Mouse (Mus musculus): Measurements from ENCODE around the gene Eif2d.

The Eif2d gene

DNA sequence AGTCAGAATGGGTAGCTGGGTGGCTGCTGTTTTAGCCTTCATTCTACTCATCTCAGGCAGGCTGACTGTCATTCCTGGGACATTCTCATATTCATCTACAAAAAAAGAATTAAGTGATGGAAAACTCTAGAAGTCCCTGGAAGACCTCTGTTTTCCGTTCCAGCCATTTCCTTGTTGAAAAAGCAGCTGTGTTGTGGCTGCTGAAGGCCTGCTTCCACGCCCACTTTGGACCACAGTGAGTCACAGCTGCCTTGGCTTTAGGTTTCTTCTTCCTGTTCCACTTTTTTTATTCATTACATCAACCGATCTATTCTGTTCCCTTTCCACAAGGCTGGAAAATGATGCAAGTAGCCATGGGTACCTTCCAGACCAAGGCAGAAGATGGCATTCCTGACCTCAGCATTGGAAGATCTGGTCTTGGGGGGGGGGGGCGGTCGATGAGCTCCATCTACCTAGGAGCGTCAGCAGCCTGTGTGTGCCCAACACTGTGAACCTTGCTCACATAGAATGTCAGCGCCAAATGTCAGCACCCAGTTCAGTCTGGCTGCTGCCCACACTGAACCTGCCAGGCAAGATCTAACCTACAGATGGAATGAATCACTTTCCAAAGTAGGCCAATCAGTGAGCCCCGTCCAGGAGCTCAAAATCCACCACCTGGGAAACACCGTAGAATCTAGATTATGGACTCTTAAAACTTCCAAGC is 31.4 kb downstream of the Eif2d start:
- DNase-seq (ENCODE audit: low read depth, low spot score): no peak

DNA sequence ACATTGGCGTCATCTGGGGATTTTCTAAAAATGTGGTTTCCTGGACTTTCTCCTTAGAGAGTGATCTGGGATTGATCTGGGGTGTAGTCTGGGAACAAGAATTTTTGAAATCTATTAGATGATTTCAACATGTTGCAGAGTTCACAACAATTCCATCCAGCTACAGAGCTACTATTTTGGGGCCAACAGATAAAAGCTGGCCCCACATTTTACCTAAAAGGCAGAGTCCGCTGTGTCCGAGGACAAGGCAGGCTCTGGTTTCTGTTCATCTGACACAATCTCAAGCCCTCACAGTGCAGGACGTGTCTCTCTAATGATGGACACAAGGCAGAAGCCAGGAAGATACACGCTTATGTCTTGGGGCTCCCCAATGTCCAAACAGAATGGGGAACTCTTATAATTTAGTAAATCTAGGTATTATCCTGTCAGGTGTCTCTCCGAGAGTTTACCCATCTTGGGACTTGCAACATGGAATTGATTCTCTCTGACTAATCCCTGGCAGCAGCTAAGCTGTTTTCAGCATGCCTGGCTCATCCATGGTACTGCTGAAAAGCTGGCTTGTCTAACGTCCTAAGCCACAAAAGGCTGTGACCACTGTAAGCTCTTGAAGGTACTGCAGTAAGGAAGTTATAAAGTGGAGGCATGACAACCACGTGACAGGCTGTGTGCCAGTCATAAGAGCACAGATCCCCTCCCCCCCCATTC is 32.1 kb downstream of the Eif2d start:
- DNase-seq (ENCODE audit: low read depth, low spot score): no peak

DNA sequence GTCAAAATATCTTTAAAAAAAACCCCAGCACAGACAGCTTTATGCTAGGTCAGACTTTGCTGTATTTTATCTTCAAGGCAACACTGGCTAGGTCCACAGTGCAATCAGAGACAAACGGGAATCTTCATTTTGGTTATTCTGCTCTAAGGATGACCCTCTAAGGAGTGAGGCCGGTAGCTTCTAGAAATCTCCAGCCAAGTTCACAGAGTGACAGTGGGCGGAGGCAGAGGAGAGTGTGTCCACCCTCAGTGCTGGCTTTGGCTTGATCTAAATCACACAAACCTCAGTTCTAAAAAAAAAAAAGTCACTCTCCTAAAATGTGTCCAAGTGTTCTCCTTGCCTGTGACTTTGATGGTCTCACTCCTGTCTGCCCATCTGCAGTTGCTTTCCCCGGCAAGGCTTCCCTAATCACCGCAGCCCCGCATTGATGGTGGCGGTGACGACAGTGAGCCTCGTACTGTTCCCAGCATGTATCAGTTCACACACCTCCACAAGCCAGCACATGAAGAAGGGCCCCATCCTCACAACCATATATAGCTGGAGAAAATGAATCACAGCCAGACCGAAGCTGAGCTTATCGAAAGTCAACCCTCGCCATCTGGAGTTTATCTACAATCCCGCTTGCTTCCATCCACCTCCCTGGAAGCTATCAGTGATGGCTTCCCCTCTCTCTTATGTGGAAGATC is 33.0 kb downstream of the Eif2d start:
- no peak for DNase-seq (ENCODE audit: low read depth, low spot score)

DNA sequence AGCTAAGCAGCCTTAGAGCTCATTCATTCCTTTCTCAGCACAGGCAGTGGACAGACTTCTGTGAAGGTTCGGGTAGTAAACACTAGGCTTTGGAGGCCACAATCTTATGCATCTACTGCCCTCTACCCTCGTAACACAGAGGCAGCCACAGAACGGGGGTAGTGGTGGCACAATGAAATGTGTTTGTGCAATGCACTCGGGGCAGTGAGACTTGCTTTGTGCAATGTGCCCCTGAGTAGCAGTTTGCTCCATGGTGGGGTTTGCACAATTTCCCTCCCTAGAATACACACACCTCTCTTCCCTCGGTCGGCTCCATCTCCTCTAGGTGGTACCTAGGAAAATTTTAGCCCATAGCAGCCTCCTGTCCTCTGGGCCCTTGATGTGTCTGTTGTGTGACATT is 34.0 kb downstream of the Eif2d start:
- no peak for DNase-seq (ENCODE audit: low read depth, low spot score)

DNA sequence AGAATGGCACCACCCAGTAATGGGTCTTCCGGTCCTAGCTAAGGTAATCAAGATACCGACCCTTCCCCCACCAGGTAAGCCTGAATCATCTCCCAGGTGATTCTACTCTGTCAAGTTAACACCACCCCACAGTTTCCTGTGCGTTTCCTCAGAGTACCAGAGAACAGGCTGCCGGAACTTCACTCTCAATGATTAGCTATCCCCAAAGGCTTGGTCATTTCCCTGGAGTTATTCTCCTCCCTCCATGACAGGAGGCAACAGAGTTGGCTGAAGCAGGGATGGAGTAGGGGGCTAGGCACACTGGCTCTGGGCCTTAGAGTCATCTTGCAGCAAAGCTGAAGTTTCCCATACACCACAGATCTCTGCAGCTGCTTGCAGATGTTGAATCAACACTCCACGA is 34.9 kb downstream of the Eif2d start:
- no peak for DNase-seq (ENCODE audit: low read depth, low spot score)

DNA sequence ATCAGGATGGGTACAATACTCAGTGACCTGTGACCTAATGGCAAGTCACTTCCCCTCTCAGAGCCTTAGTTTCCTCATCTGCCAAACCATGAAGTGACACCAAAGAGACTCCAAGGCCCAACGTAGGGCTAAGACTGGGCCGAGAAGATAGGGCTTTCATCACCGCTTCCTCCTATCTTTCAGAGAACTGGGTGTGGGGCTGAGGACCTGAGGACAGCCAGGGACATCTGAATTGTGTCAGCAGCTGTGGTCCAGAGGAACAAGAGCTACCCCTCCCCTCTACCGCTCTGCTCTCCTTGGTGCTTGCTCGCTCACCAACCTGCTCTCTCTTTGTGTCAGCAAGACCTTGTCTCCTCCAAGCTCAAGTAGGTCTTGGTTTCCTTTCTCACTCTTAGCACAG is 35.7 kb downstream of the Eif2d start:
- DNase-seq (ENCODE audit: low read depth, low spot score): no peak

DNA sequence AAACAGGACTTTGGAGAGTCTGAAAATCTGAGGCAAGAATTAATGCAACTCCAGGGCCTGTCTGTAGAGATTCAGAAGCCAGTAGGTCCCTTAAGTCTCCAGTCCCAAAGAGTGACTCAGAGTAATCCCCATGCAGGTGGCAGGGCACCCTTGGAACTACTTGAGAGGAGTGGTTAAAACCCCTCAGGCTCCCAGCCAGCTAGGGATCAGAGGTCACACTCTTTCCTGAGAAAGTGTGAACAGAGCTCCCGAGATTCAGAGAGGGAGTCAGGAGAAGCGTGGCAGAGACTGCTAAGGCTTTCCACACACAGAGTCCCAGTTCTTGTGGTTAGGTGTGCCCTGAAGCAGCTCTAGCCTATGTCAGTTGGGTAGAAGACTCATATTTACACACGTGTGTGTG is 40.8 kb downstream of the Eif2d start:
- no peak for DNase-seq (ENCODE audit: low read depth, low spot score)

DNA sequence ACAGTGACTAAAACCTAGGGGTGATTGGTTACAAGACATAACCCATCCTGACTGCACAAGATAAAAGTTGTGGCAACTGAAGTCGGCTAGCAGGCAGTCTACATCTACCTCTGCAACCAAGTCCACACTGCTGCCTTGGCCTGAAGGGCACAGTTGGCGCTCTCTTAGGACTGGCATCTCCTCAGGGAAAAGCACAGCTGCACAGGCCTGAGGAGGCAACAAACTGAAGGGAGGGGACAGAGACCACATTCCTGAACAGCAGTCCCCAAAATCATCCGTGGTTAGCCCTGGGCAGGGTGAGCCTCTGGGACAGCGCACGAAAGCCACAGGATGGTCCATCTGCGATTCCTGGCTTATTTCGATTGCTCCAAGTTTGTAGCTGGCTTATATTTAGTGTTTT is 42.7 kb downstream of the Eif2d start:
- no peak for DNase-seq (ENCODE audit: low read depth, low spot score)

DNA sequence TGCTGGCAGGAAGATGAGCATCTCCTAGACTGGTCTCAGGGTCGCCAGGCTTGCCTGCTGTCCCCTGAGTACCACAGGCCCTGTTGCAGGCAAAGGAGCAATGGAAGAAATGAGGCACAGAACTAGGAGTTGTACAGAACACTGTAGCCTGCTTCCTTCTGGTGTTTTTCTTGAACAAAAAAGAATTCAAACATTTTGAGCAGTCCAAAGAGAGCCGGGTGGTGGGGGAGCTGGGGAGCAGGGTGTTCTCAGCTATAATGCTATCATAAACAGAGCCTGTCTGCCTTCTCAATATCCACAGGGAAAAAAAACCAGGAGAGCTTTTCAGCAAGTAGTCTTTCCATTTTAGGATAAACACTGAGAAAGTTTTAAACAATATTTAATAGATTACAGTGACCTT is 43.1 kb downstream of the Eif2d start:
- no peak for DNase-seq (ENCODE audit: low read depth, low spot score)

DNA sequence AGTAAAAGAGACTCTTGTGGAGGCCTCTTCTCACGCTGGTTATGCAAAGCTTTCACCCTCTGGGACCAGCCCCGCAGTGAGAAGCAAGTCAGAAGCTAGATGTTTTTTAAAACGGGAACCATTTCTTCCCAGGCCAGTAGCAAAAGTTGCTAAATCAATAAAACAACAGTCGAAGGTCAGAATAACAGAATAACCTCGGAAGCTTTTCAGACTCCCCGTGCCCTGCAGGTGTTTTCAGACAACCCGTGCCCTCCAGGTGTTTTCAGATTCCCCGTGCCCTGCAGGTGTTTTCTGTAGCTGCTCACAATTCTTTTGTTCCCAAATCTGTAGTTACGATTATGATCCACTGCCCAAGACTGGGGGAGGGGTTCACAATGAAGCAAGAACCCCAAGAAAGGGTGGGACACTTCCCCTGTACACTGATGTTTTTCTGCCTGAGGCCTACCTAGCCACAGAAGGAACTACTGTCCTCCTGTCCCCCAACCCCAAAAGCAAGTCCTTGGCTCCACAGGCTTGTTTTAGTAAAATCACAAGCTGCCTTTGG is 45.5 kb downstream of the Eif2d start:
- DNase-seq (ENCODE audit: low read depth, low spot score): no peak

DNA sequence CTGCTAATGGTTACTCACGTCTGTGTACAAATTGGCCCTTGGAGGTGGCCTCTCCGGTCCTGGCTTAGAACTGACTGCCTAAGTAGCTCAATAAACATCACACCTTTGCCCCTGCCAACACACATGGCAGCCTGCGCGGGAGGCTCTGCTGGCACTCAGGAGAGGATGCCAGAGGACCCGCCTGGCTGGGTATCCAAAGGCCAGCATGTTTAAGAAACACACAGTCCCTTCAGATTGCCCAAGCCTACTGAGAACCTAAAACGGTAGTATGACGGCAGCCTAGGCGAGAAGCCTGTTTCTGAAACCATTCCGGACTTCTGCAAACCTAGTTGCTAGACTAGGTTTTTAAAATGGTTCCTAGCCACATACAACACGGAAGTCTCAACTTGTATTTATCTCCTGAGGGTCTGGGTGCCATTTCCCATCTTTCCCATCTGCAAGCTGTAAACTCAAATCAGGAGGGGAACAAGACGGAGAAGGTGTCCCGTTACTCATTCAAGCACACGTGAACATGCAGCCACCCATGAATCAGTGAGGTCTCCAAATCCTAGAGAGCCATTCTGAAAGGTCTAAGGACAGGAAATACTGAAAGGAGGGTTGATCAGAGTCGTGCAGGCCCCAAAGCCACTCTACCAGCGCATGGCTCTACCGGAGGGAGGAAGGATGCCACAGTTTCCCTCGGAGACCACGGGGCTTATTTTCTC is 46.3 kb downstream of the Eif2d start:
- DNase-seq (ENCODE audit: low read depth, low spot score): no peak

DNA sequence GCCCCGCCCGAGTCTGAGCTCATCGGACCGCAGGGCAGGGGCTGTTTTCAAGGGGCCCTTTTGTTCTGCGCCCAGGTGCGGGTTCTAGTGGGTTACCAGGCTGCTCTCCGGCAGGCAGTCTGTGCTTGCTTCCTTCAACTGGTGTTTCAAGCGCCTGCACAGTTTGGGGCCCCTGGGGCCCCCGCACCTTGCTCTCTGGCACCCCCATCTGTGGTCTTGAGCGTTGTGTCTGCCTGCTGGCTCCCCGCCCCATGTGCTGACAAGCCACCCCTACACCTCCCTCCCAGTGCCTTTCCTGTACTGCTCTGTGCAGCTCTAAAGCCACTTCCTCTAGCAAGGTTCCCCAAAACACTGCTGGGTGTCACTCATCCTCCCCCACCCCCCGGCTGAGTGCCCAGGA is 47.0 kb downstream of the Eif2d start:
- DNase-seq (ENCODE audit: low read depth, low spot score): no peak

DNA sequence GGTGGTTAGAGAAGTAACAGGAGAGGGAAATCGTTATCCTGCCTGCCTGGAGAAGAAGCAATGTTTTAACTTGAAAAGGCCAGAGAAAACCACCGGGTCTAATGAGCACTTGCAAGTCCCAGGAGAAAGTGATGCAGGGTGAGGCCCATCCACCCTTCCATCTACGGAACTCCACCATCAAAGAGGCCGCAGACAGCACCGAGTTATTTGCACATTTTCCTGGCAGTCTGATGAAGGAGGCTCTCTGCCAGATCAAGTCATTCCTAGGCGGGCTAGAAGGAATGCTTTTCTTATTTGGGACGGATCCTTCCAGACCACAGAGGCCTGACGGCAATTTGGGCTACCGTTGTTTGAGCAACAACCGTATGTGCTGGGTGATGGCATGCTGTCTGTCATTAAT is 47.6 kb downstream of the Eif2d start:
- DNase-seq (ENCODE audit: low read depth, low spot score): no peak

DNA sequence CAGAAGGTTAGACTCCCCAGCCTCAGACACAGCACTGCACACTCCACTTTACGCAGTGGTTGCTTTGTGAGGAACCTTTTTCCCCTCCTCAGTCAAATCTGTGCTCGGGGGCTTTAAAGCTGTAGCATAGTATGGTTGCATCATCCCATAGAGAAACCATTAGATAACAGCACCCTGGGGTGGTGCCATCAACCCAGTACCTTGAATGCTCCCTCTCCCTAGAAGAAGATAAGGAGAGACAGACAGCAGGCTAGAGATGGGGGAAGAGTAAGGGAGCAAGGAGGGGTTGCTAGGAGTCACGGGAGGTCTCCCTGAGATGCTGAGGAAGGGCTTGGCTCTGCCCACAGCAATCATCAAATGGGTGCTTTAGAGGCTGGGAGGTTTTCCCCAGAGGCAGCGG is 48.4 kb downstream of the Eif2d start:
- no peak for DNase-seq (ENCODE audit: low read depth, low spot score)

DNA sequence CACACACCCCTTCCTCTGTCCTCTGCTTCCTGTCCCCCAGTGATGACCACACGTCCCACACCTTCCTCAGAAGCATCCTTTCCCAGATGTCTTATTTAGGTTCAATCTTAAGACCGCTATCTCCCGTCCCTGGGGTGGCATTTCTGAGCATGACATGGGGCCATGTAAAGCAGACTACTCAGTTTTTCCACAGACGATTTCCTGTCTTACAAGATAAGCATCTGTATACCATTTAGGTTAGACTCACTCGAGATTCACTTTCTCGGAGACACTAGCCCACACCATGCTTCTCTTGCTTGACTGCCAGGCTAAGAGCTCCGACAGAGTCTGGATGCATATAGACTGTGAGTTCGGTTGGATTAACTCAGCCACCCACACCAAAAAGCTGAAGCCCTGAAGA is 51.5 kb downstream of the Eif2d start:
- DNase-seq (ENCODE audit: low read depth, low spot score): no peak

DNA sequence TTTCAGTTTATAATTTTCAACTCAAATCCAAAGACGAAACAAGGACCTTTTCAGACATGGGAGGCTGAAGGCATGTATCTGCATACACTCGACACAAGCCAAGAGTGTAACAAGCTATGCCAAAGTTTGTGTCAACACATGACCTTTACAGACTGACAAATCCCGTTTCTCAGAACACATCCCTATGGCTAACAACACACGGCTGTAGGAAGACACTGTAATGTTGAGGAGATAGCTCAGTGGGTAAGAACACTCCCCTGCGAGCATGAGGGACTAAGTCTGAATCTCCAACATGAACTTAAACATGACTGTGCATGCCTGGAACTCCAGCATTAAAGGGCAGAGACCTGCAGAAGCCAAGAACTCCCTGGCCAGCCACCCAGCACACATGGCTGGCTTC is 53.4 kb downstream of the Eif2d start:
- no peak for DNase-seq (ENCODE audit: low read depth, low spot score)

DNA sequence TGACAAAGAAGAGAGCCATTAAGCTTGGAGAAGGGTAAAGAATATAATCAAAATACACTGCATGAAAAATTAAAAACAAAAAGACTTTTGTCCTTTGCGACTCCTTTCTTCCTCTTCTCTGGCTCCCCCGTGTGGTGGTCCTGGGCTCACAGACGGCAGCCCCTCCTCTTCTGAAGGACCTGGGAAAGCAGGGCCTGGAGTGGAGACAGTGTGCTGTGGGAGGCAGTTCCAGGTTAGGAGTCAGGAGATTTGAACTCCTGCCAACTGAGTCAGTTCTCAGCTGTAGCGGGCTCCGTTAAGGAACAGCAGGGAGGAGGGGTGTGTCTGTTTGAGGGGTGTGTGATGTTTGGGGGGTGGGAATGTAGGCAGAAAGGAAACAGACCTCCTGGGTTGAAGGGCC is 54.5 kb downstream of the Eif2d start:
- peak; percentile 42 for DNase-seq (ENCODE audit: low read depth, low spot score)

DNA sequence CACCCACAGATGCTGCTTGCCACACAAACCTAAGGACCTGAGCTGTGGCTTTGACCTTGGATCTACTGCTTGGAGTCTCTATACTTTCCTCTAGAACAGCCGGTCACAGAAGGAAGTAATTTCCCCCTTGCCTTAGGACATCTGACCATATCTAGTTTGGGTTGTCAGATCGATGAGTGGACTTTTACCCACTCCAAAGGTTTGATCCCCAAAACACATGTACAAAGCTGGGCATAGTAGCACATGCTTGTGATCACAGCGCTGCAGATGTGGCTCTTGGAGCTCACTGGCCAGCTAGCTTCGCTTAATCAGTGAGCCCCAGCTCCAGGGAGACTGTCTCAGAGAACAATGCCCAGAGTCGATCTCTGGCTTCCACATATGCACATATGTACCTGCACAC is 55.1 kb downstream of the Eif2d start:
- no peak for DNase-seq (ENCODE audit: low read depth, low spot score)

DNA sequence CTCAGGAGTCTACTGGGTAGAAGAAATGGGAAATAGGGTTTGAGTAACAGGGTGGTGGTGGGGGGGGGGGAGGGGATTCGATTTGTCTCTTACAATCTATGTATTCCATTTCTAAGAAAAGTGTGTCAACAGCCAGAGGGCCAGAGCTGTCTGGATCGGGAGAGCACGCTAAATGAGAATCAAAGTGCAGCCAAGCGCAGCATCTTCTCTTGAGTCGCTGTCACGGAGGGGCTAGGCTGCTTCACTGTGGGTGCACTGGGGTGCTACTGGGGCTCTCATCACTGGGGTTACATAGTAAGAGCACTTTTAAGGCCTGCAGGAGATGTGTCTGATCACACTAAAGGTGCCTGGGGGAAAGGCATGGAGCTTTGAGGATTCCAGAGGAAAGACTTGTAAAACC is 55.8 kb downstream of the Eif2d start:
- no peak for DNase-seq (ENCODE audit: low read depth, low spot score)

DNA sequence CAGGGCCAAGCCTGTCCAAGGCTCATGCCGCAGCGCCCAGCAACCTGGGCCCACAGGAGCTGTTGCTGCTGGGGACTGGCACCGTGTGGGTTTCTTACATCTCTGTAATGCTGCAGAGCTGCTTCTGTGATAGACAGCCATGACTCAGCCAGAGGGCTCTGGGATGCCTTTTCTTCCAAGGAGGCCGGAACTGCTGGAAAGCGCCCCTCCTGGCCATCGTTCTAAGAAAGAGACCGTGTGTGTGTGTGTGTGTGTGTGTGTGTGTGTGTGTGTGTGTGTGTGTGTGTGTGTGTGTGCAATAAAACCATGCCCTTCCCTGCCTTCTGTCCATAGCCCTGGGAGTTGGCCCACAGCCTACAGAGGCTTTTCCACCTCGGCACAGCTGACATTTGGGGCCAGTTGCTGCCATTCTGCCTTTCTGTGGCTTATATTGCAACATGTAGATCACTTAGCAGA is 57.0 kb downstream of the Eif2d start:
- no peak for DNase-seq (ENCODE audit: low read depth, low spot score)

DNA sequence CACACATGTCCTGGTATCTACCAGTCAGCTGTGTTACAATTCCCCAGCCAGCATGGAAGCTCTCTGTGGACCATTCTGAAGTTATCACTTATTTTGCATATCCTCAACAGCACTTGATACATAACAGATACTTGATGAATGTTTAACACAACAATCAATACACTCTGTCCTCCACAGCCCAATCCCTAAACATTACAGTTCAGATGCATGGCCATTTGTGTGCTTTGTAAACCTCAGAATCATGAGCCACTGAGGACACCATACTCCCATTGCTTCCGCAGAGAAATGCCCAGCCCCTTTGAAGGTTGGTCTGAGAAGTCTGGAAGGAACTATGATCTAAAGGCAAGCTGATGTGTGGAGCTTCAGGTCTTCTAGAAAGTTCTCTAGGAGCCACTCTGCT is 58.7 kb downstream of the Eif2d start:
- DNase-seq (ENCODE audit: low read depth, low spot score): no peak

DNA sequence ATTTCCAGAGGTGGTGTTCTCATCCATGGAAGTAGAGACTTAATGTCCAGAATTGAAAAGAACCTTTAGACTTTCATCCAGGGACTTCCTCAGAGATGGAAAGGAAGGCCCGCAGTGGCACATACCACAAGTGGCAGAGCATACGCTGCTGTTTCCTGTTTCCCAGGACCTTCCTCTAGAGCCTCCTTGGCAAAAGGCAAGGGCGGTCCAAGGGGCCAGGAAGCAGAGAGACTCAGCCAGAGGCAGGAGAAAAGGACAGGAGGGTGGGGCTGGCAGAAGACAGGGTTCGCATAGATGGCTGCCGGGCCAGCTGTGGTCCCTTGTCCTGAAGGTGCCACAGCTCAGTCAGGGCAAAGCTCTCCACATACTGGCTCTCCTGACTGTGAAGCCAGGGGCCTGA is 60.0 kb downstream of the Eif2d start:
- no peak for DNase-seq (ENCODE audit: low read depth, low spot score)
